Mouse (Mus musculus) mature B cell (primary cell): Measurements from ENCODE around the gene Slc16a6.

Experiments
- in situ Hi-C: fragments of 300-500 bp; cut with MboI; formaldehyde crosslinking; loops from 2 replicates; pipeline ENCODE4 v1.14.3; 2019

The Slc16a6 gene

GRCm38 (mm10) chr11:109487111-109487510, 13.7 kb upstream of the Slc16a6 start:
- in situ Hi-C loops: no loop called here

- in situ Hi-C loops: no loop called here
Measured at GRCm38 (mm10) chr11:109485398-109486045, 12.1 kb upstream of the Slc16a6 start.

- in situ Hi-C loops: no loop called here
Measured at GRCm38 (mm10) chr11:109480440-109480839, 7.0 kb upstream of the Slc16a6 start.

- in situ Hi-C loops: no loop called here
Measured at GRCm38 (mm10) chr11:109479575-109480285, 6.3 kb upstream of the Slc16a6 start.

GRCm38 (mm10) chr11:109477606-109478380, 4.4 kb upstream of the Slc16a6 start:
- in situ Hi-C loops: no loop called here

- in situ Hi-C loops: no loop called here
Measured at GRCm38 (mm10) chr11:109476653-109477052, 3.3 kb upstream of the Slc16a6 start.

GRCm38 (mm10) chr11:109476241-109476640, 2.8 kb upstream of the Slc16a6 start:
- in situ Hi-C loops: no loop called here

- in situ Hi-C loops: no loop called here
Measured at GRCm38 (mm10) chr11:109475717-109476116, 2.3 kb upstream of the Slc16a6 start.

- in situ Hi-C loops: no loop called here
Measured at GRCm38 (mm10) chr11:109474836-109475235, 1.4 kb upstream of the Slc16a6 start.

- in situ Hi-C loops: no loop called here
Measured at GRCm38 (mm10) chr11:109474086-109474742, 816 bp upstream of the Slc16a6 start.

GRCm38 (mm10) chr11:109472821-109473170, 602 bp downstream of the Slc16a6 start:
- in situ Hi-C loops: no loop called here

- in situ Hi-C loops: no loop called here
Measured at GRCm38 (mm10) chr11:109472171-109472691, 1.2 kb downstream of the Slc16a6 start.

GRCm38 (mm10) chr11:109470921-109471861, 2.2 kb downstream of the Slc16a6 start:
- in situ Hi-C loops: no loop called here

GRCm38 (mm10) chr11:109470170-109470569, 3.2 kb downstream of the Slc16a6 start:
- in situ Hi-C loops: no loop called here

GRCm38 (mm10) chr11:109468133-109468532, 5.3 kb downstream of the Slc16a6 start:
- in situ Hi-C loops: no loop called here

- in situ Hi-C loops: no loop called here
Measured at GRCm38 (mm10) chr11:109466987-109467386, 6.4 kb downstream of the Slc16a6 start.

- in situ Hi-C loops: no loop called here
Measured at GRCm38 (mm10) chr11:109465068-109465467, 8.3 kb downstream of the Slc16a6 start.

- in situ Hi-C loops: no loop called here
Measured at GRCm38 (mm10) chr11:109460586-109460985, 12.8 kb downstream of the Slc16a6 start.

- in situ Hi-C loops: no loop called here
Measured at GRCm38 (mm10) chr11:109458165-109458564, 15.2 kb downstream of the Slc16a6 start.

- in situ Hi-C loops: no loop called here
Measured at GRCm38 (mm10) chr11:109456261-109456660, 17.1 kb downstream of the Slc16a6 start.

GRCm38 (mm10) chr11:109451169-109451568, 22.2 kb downstream of the Slc16a6 start:
- in situ Hi-C loops: no loop called here
